Mouse (Mus musculus) limb, embryonic 14.5 days (tissue): ENCODE measurements around the gene Ugt1a2. TPM values are rescaled to one million over a fixed set of nuclear protein-coding genes. Genes with fewer than 3 reads are reported as not detected.
"Not testable (repeated sequence)": the region's sequence is repeated elsewhere in the genome, so short reads cannot be mapped to it uniquely, and the experiment has no call there.

Source experiments
- ATAC-seq: fragments of 200-750 bp; cut with Nextera tagmentation; 2 replicates; pipeline ENCODE4 v1.8.0; 2017; ENCODE audit warnings: low read depth, moderate number of reproducible peaks, moderate TSS enrichment; ENCODE audit not compliant: low FRiP score
- DNase-seq: peaks from one replicate; pipeline ENCODE4 v3.0.0-alpha.2; 2015; ENCODE audit warnings: low spot score
- H3K27ac ChIP-seq: fragments of 300-500 bp; sonication (generic); replicated peaks from 2 replicates; pipeline ENCODE4 v1.5.1; 2014; ENCODE audit warnings: low read depth, mild to moderate bottlenecking, low read length, moderate library complexity, mixed read lengths
- H3K27me3 ChIP-seq: fragments of 300-500 bp; sonication (generic); 2 replicates; pipeline ENCODE4 v1.6.1; 2014; ENCODE audit warnings: low read length, mixed read lengths; ENCODE audit not compliant: control insufficient read depth, insufficient read depth
- H3K36me3 ChIP-seq: fragments of 300-500 bp; sonication (generic); 2 replicates; pipeline ENCODE4 v1.6.1; 2014; ENCODE audit warnings: mild to moderate bottlenecking, low read length, moderate library complexity, mixed read lengths; ENCODE audit not compliant: control insufficient read depth, insufficient read depth
- H3K4me1 ChIP-seq: fragments of 300-500 bp; sonication (generic); 2 replicates; pipeline ENCODE4 v1.6.1; 2014; ENCODE audit warnings: antibody characterized with exemption, low read length, mixed read lengths; ENCODE audit not compliant: control insufficient read depth, insufficient read depth
- H3K4me2 ChIP-seq: fragments of 300-500 bp; sonication (generic); replicated peaks from 2 replicates; pipeline ENCODE4 v1.6.1; 2014; ENCODE audit warnings: low read depth, mild to moderate bottlenecking, low read length, moderate library complexity; ENCODE audit not compliant: severe bottlenecking
- H3K4me3 ChIP-seq: fragments of 300-500 bp; sonication (generic); replicated peaks from 2 replicates; pipeline ENCODE4 v1.5.1; 2014; ENCODE audit warnings: low read length
- H3K9ac ChIP-seq: fragments of 300-500 bp; sonication (generic); 2 replicates; pipeline ENCODE4 v1.6.1; 2014; ENCODE audit warnings: mild to moderate bottlenecking, low read depth, low read length, moderate library complexity; ENCODE audit not compliant: severe bottlenecking
- H3K9me3 ChIP-seq: fragments of 300-500 bp; sonication (generic); 2 replicates; pipeline ENCODE4 v1.6.1; 2016; ENCODE audit warnings: low read length; ENCODE audit not compliant: control insufficient read depth
- POLR2A ChIP-seq: fragments of 200-500 bp; IDR thresholded peaks from 2 replicates; pipeline ENCODE4 v1.8.0; 2012; ENCODE audit warnings: inconsistent platforms, mild to moderate bottlenecking, moderate library complexity, borderline replicate concordance; ENCODE audit not compliant: insufficient read depth, insufficient read length; ENCODE audit errors: extremely low read depth
- whole genome bisulfite sequencing: fragments of 180-500 bp; shearing (Covaris S2); extraction: QIAGEN DNeasy Blood & Tissue Kit; methylation state at CpG from one replicate; pipeline ENCODE4 v1.1.7; 2014; 5-methylcytosine and 5-hydroxymethylcytosine counted together
- polyA plus RNA-seq, 2 experiments: library from polyadenylated mRNA; depleted of rRNA in 1 of 2; stranded (reverse) in 1 of 2; unstranded in 1 of 2; fragments of >200 nt; fragmentation: Nextera tagmentation in 1 of 2; extraction: Ambion mirVana in 1 of 2; gene quantifications; 2 replicates each; pipeline versions ENCODE4 v1.2.1 to v1.2.3; 2012 to 2014

Gene Ugt1a2
- polyA plus RNA-seq, 2 experiments: 0.04 TPM; not detected in 1

GRCm38 (mm10) chr1:88217576-88217975, 17.2 kb downstream of the Ugt1a2 start:
- 39% methylated on average over 3 of the region's 3 CpGs for WGBS
- peak; percentile 5 for DNase-seq
- Histone ChIP-seq H3K27ac (no peak overlapping the region), H3K9me3 (peaks cover 52% of the 10 kb centered on the region), H3K4me2 (no peak overlapping the region), H3K4me1 (no peaks in the 10 kb centered on the region), H3K4me3 (no peak overlapping the region), H3K27me3 (no peaks in the 10 kb centered on the region), H3K36me3 (no peaks in the 10 kb centered on the region), H3K9ac (no peak overlapping the region)
- TF ChIP-seq POLR2A: no peak
- no peak for ATAC-seq

DNA sequence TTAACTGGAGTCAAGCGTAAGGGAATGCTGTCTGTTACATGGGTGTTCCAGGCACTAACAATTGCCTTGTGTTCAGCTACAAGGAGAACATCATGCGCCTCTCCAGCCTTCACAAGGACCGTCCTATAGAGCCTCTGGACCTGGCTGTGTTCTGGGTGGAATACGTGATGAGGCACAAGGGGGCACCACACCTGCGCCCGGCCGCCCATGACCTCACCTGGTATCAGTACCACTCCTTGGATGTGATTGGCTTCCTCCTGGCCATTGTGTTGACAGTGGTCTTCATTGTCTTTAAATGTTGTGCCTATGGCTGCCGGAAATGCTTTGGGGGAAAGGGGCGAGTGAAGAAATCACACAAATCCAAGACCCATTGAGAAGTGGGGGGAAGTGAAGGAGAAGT, 17.6 kb downstream of the Ugt1a2 start:
- DNase-seq: peak; percentile 11
- no peak overlapping the region for H3K4me2 ChIP-seq

DNA sequence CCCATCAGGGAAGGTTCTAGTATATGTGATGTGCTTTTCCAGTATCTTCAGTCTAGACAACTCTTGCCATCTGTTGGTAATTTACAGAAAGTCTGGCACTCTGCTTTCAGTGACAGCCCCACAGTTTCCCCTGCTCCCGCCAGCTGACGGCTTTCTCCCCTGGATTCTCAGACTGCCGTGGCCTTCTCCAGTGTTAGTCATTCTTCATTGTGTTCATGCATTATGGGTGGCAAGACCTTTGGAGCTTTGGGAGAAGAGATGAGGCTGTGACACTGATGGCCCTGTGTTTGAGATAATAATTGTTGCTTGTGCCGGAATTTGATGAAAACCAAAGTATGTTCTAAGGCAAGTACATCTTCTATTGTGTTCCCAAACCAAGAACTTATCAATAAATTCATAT, 18.2 kb downstream of the Ugt1a2 start:
- Histone ChIP-seq H3K27ac (no peak overlapping the region), H3K9ac (no peak overlapping the region), H3K27me3 (no peaks in the 10 kb centered on the region), H3K9me3 (peaks cover 41% of the 10 kb centered on the region), H3K4me2 (no peak overlapping the region), H3K4me3 (no peak overlapping the region), H3K4me1 (no peaks in the 10 kb centered on the region), H3K36me3 (no peaks in the 10 kb centered on the region)
- no peak for TF ChIP-seq POLR2A
- DNase-seq (peak; percentile 7), ATAC-seq (no peak)
- WGBS: 49% methylated on average over 4 of the region's 4 CpGs

More for the DNA sequence above, 17.6 kb downstream of the Ugt1a2 start:
- TF ChIP-seq POLR2A: no peak
- Histone ChIP-seq H3K4me1 (no peaks in the 10 kb centered on the region), H3K36me3 (no peaks in the 10 kb centered on the region), H3K9ac (no peak overlapping the region), H3K9me3 (peaks cover 47% of the 10 kb centered on the region), H3K4me3 (no peak overlapping the region), H3K27ac (no peak overlapping the region), H3K27me3 (no peaks in the 10 kb centered on the region)
- 73% methylated on average over 9 of the region's 9 CpGs for WGBS
- ATAC-seq: no peak

DNA sequence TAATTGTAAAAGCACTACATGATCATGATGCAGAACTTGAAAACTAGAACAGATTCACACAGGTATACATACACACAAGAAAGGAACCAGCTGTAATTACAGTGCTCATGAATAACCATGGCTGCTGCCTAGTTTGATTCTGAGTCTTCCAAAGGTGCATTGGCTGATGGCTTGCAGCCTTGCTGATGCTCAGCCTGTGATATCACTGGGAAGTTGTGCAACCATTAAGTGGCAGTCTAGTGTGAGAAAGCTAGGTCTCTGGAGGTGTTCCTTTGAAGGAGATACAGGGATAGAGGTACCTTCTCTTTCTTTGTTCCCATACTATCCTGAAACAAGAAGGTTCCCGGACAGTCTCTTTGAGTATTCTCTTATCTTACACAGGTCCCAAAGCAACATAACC, 18.7 kb downstream of the Ugt1a2 start:
- TF ChIP-seq POLR2A: no peak
- 19% methylated on average over 1 of the region's 1 CpGs for WGBS
- H3K27ac ChIP-seq: no peak overlapping the region
- no peak overlapping the region for H3K4me2 ChIP-seq
- H3K4me3 ChIP-seq: no peak overlapping the region
- no peaks in the 10 kb centered on the region for H3K4me1 ChIP-seq
- H3K9ac ChIP-seq: no peak overlapping the region
- no peaks in the 10 kb centered on the region for H3K36me3 ChIP-seq
- DNase-seq: peak; percentile 12
- peaks cover 37% of the 10 kb centered on the region for H3K9me3 ChIP-seq
- no peaks in the 10 kb centered on the region for H3K27me3 ChIP-seq
- no peak for ATAC-seq

DNA sequence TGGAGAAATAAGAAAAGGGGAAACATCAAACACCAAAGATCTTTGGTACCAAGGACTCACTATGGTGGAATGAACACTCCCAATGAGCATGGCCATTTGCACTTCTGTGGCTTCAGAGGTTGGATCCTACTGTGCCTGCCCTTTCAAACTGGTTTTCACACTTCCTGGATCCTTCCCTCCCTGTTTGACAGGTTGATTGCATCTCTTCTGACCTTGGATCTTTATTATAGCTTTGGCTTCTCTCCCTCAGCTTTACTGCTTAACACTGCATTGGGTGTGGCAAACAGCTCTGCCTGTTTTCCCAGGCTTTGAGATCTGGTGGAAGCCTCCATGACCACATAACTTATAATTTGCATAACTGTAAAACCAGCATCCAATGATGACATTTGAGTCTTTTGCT, 19.9 kb downstream of the Ugt1a2 start:
- peak; percentile 19 for DNase-seq

DNA sequence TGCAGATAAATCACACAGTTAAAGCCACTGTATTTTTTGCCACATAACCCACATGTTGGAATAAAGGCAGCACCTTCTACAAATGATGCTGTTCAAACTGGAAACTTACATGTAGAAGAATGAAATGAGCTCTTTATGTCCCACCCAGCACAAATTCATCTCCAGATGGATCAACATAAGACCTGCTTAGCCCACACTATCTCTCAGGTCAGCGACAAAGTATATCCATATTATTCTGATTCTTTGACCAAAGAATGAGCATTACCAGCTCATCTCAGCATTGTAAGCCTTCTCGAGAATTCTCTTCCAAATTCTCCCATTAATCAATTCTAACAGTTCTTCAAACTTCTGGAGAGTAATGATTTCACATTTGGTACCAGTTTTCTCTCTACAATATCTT, 21.8 kb downstream of the Ugt1a2 start:
- WGBS: 50% methylated on average over 2 of the region's 2 CpGs
- ATAC-seq (no peak), DNase-seq (no peak)
- TF ChIP-seq POLR2A: no peak
- H3K9me3 ChIP-seq: peaks cover 29% of the 10 kb centered on the region
- H3K36me3 ChIP-seq: no peaks in the 10 kb centered on the region
- H3K9ac ChIP-seq: no peak overlapping the region
- no peaks in the 10 kb centered on the region for H3K4me1 ChIP-seq
- no peak overlapping the region for H3K27ac ChIP-seq
- H3K4me2 ChIP-seq: no peak overlapping the region
- H3K4me3 ChIP-seq: no peak overlapping the region
- H3K27me3 ChIP-seq: no peaks in the 10 kb centered on the region

More for the DNA sequence above, 19.9 kb downstream of the Ugt1a2 start:
- Histone ChIP-seq H3K4me2 (no peak overlapping the region), H3K4me1 (no peaks in the 10 kb centered on the region), H3K9me3 (peaks cover 27% of the 10 kb centered on the region), H3K27me3 (no peaks in the 10 kb centered on the region), H3K36me3 (no peaks in the 10 kb centered on the region), H3K4me3 (no peak overlapping the region), H3K27ac (no peak overlapping the region), H3K9ac (no peak overlapping the region)
- no peak for TF ChIP-seq POLR2A
- no peak for ATAC-seq

DNA sequence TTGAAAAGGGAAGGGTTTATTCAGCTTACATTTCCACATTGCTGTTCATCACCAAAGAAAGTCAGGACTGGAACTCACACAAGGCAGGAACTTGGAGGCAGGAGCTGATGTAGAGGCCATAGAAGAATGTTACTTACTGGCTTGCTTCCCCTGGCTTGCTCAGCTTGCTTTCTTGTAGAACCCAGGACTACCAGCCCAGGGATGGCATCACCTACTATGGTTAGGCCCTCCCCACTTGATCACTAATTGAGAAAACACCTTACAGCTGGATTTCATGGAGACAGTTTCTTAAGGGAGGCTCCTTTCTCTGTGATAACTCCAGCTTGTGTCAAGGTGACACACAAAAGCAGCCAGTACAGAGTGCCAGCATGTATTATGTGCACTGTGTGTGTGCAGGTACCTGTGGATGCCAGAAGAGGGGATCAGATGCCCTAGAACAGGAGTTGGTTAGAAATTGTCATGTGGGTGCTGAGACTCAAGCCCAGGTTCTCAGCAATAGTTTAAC, 22.7 kb downstream of the Ugt1a2 start:
- H3K27ac ChIP-seq, DNase-seq: not testable (repeated sequence)

More for the DNA sequence above, 22.7 kb downstream of the Ugt1a2 start:
- H3K4me3 ChIP-seq, H3K4me1 ChIP-seq, H3K9ac ChIP-seq, ATAC-seq, H3K36me3 ChIP-seq, H3K4me2 ChIP-seq, H3K27me3 ChIP-seq: not testable (repeated sequence)
- peaks cover 31% of the 10 kb centered on the region for H3K9me3 ChIP-seq
